Mouse (Mus musculus) layer of hippocampus, adult 2 months (tissue): ENCODE measurements around the gene Hoxb8. TPM values are rescaled to one million over a fixed set of nuclear protein-coding genes. Genes with fewer than 3 reads are reported as not detected.
A peak's percentile ranks its signal among the peaks of the same experiment; 100 is the strongest.

ENCODE experiments used
- DNase-seq, 2 experiments: peaks; one replicate each; pipeline ENCODE4 v3.0.0; 2022; ENCODE audit warnings: low spot score in 2 of 2
- H3K27ac ChIP-seq: fragments of 200-600 bp; 2 replicates; pipeline ENCODE4 v1.8.1; 2022
- H3K4me3 ChIP-seq: fragments of 200-600 bp; 2 replicates; pipeline ENCODE4 v1.8.1; 2022; ENCODE audit warnings: mild to moderate bottlenecking
- CTCF ChIP-seq: fragments of 200-600 bp; conservative IDR thresholded peaks from 2 replicates; pipeline ENCODE4 v1.8.1; 2022; ENCODE audit warnings: antibody characterized with exemption, mild to moderate bottlenecking, moderate library complexity
- total RNA-seq, 2 experiments: library from RNA; stranded (reverse); gene quantifications; 2 replicates each; pipeline ENCODE4 v1.2.3; 2021

The Hoxb8 gene
- total RNA-seq, 2 experiments from 2014 or later, result not detected

GRCm38 (mm10) chr11:96311520-96312417, 30.1 kb downstream of the Hoxb8 start:
- no peak for DNase-seq
- Histone ChIP-seq H3K4me3 (no peak overlapping the region), H3K27ac (no peak overlapping the region)
- TF ChIP-seq CTCF, result peak; percentile 75

DNA sequence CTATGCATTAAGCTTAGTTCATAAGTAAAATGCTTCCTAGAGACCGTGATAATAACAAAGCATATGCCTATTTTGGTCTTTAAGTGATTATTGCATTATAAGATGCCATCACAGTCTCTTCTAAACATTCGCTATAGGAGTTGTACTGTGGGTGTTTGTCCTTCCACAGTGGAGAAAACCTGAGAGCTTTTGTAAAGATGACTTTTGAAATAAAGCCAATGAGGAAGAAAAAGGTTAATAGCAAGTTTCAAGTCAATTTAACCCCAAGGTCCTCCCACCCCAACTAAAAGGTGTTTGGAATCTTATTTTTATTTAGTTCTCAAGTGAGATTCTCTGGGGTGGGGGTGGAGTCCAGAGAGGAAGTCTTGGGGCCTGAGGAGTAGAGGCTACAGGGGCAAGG, 31.4 kb downstream of the Hoxb8 start:
- Histone ChIP-seq H3K4me3 (no peak overlapping the region), H3K27ac (no peak overlapping the region)
- no peak for TF ChIP-seq CTCF
- DNase-seq, result no peak

DNA sequence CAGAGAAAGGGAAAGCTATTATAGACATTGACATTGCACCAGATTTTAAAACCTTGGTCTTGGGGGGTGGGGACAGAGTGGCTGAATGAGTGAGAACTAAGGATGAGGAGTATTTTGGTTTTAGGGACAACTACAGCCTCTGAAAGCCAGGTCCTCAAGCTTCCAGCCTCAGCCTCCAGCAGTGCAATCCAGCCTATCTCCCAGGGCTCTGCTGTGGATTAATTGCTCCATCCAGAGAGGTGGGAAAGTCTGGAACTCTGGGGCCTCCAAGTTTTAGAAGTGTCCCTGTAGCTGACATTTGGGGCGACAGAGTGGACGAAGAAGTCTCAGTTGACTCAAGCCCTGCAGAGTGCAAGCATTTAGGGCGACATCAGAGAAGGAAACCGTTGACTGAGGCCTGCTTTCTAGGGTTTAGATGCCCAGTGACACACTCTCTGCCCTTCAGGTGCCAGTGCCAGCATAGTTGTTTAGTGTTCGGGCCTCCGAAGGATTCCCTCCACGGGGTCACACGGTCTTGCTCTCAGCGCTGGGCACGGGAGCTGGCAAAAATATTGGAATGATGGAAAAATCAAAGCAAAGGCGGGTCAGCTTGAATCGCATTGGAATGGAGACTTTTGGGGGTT, 32.2 kb downstream of the Hoxb8 start:
- Histone ChIP-seq H3K27ac (no peak overlapping the region), H3K4me3 (no peak overlapping the region)
- TF ChIP-seq CTCF, result no peak
- no peak for DNase-seq

- no peak for DNase-seq
- Histone ChIP-seq H3K27ac (no peak overlapping the region), H3K4me3 (no peak overlapping the region)
- no peak for TF ChIP-seq CTCF
These were observed 33.1 kb downstream of the Hoxb8 start for GRCm38 (mm10) chr11:96314671-96315343.

DNA sequence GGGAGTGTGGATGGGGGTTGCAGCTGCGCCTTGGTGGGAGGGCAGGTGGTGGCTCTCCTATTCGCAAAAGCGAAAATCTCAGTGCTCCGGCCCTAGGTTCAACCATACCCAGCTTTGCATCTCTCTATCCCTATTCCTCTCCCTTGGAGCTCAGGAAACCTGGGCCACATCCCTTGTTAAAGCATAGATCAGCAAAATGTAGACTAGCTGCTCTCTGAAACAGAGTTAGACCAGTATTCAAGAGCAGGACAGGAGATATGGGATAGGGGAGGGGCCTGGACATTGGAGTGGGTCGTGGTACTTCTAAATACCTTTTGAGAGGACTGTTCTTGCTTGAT, 33.6 kb downstream of the Hoxb8 start:
- no peak for TF ChIP-seq CTCF
- no peak for DNase-seq
- no peak overlapping the region for H3K4me3 ChIP-seq
- H3K27ac ChIP-seq, result no peak overlapping the region

DNA sequence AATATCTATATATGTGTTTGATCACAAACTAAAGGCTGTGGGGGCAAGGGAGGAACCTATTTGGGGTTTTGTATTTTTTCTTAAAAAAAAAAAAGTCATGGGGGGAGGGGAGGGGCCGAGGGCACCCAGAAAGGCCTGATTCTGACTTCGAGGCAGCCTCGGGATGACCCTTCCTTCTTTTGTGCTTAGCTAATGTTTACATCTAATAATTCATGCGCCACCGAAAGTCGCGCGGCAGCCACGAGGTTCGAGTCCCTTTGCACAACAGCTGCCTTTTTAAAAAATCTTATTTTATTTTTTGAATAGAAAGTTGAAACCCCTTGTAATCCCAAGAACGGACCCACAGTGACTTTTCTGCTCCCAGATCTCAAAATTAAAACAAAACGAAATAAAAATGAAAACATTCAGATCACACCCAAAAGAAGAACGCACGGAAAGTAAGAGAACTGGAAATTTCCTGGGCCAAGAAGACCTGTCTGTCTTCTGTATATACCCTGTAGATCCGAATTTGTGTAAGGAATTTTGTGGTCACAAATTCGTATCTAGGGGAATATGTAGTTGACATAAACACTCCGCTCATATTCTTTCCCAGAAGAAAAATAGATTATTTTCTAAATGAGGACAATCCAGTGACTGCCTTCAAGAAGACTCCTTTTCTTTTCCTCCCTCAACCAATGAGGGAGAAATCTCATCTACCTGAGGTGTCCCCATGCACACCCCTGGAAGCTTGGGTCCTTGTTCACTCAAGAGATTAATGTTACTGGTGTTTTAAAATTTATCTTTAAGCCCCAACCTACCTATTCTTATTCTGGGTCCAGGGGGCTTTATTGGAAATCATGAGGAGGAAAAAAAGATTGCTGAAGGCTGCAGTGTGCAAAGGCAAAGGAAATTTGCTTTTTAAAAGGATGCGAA, 35.2 kb downstream of the Hoxb8 start:
- Histone ChIP-seq H3K27ac (no peak overlapping the region), H3K4me3 (no peak overlapping the region)
- no peak for DNase-seq
- no peak for TF ChIP-seq CTCF

DNA sequence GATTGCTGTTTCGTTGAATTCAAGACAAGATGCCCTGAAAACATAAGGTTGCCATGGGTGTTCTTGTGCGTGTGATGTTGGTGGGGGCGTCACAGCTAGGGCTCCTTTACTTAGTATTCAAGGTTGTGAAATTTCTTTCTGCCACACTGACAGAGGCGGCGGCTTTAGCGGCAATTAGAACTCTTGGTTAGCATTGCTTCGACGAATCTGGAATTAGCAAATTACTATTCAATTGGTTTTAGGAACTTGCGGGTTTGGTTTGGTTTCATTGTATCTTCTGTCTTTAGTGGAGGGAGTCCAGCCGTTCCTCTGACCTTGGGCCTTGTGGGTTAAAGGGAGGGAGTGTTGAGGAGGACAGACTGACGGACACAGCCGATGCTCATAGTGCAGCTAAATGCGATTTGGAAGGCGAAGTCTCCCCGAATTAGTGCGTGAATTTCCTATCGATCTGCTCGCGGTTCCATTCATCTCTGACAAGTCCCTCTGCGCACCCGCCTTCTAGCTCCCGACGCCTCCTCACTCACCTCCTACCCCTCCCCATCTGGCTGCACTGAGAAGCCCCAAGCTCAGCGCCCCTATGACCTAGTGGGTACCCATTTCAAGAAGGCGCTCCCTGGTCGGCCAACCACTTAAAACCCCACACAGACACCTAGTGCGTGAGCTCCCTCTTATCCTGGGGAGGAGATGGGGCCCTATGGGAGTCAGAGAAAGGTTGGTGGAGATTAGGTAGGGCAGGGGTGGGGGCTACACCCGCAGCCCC, 36.1 kb downstream of the Hoxb8 start, which contains the start of gene Hoxb4:
Hoxb4 (plus strand) TSS at position 660 of the 760 bp plus-strand sequence.
- Histone ChIP-seq H3K27ac (no peak within 1 kb of the TSS), H3K4me3 (no peak within 1 kb of the TSS)
- no peak for TF ChIP-seq CTCF
- DNase-seq, result no peak

- DNase-seq, result no peak
- H3K4me3 ChIP-seq, result no peak overlapping the region
- H3K27ac ChIP-seq, result no peak overlapping the region
- TF ChIP-seq CTCF, result no peak
These were observed 36.8 kb downstream of the Hoxb8 start for GRCm38 (mm10) chr11:96318368-96319070.

- TF ChIP-seq CTCF, result no peak
- no peak overlapping the region for H3K27ac ChIP-seq
- DNase-seq, result no peak
- no peak overlapping the region for H3K4me3 ChIP-seq
These were observed 37.6 kb downstream of the Hoxb8 start for GRCm38 (mm10) chr11:96319071-96319902.

GRCm38 (mm10) chr11:96319910-96320309, 38.2 kb downstream of the Hoxb8 start:
- no peak for TF ChIP-seq CTCF
- DNase-seq, result no peak
- Histone ChIP-seq H3K4me3 (no peak overlapping the region), H3K27ac (no peak overlapping the region)
